Mouse (Mus musculus) spleen, adult 2 months (tissue): Measurements from ENCODE around the gene Ncaph.

Experiments used
- CTCF ChIP-seq: fragments of 200-500 bp; IDR thresholded peaks from 2 replicates; pipeline ENCODE4 v1.5.1; 2011; ENCODE audit warnings: mild to moderate bottlenecking, inconsistent platforms; ENCODE audit not compliant: insufficient read depth, insufficient read length, insufficient replicate concordance; ENCODE audit errors: extremely low read depth
- POLR2A ChIP-seq: fragments of 200-500 bp; IDR thresholded peaks from 2 replicates; pipeline ENCODE4 v1.6.1; 2011; ENCODE audit warnings: low read depth, low read length, inconsistent platforms

GRCm38 (mm10) chr2:127068806-127069205 lies 64.9 kb downstream of the Ncaph start:
- no peak for TF ChIP-seq POLR2A
- TF ChIP-seq CTCF = no peak
